Mouse (Mus musculus) right cerebral cortex, postnatal 10 days (tissue): ENCODE data around the gene Ubr1.
"Not testable (repeated sequence)": the region's sequence is repeated elsewhere in the genome, so short reads cannot be mapped to it uniquely, and the experiment has no call there.

Experiments
- DNase-seq, 2 experiments: peaks; one replicate each; pipeline ENCODE4 v3.0.0; 2021; ENCODE audit warnings: low spot score in 2 of 2

Ubr1 gene

DNA sequence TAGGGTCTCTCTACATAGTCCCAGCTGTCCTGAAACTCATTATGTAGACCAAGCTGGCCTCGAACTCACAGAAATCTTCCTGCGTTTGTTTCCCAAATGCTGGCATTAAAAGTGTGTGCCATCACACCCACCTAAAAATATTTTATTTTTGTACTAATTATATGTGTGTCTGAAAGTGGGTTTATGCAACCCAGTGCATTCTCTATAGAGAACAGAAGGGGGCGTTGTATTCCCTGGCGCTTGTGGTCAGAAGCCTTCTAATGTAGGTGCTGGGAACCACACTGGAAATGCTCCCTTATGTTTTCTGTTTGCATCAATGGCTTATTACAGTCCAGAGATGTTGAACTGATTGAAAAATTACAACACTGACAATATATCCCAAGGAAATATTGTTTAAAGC is 5.8 kb upstream of the Ubr1 start:
- no peak for DNase-seq

GRCm38 (mm10) chr2:120972964-120973363 is 2.4 kb upstream of the Ubr1 start:
- no peak for DNase-seq

DNA sequence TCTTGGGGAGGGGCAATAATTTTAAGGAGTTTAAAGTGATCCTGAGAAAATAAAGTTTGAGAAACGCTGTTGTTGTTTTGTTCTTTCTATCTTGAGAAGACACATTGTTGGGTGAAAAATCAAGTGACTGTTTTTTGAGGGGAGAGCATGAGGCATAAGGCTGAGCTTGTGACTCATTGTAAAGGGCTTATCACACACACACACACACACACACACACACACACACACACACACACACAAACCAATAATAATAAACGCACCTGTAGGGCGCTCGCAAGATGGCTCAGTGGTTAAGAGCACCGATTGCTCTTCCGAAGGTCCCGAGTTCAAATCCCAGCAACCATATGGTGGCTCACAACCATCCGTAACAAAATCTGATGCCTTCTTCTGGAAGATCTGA is 1.7 kb upstream of the Ubr1 start:
- DNase-seq: not testable (repeated sequence)

GRCm38 (mm10) chr2:120971766-120972165 is 1.3 kb upstream of the Ubr1 start:
- no peak for DNase-seq

GRCm38 (mm10) chr2:120970045-120970539 is 423 bp downstream of the Ubr1 start:
- peak in 1 of 2 experiments; percentile 25 for DNase-seq

DNA sequence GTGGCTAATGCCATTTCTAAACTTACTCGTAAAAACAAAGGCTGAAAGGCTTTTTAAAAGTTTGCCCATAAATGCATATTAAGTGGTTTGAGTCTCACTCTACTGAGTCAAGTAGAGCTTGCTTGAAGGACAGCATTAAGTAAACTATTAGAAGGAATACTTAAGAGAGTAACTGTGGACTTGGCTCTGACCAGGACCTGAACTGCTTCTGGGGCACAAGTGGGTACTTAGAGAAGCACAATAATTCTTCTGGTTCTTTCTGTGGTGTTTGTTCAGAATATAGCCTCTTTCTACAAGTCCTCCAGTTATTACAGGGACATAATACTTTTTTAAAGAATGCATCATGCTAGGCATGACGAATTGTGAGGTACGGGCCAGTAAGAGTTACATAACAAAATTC is 5.0 kb downstream of the Ubr1 start:
- DNase-seq: no peak

DNA sequence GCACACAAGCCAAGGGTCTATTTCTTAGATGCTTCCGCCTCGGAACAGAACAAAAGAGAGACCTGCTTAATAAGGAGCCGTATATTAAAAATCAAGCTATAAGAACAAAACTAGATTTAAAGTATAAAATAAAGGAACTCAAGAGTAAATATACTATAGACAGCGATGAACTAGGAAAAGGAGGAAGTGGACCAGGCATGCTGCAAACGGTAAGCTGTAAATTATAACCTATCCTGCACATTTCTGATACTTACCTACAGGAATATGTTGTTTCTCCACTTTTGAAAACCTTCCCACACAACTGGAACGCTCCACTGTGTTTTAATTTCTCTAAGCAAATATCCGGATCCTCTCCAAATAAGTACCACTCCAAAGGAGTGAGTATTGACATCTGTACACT is 7.4 kb downstream of the Ubr1 start:
- DNase-seq: no peak

DNA sequence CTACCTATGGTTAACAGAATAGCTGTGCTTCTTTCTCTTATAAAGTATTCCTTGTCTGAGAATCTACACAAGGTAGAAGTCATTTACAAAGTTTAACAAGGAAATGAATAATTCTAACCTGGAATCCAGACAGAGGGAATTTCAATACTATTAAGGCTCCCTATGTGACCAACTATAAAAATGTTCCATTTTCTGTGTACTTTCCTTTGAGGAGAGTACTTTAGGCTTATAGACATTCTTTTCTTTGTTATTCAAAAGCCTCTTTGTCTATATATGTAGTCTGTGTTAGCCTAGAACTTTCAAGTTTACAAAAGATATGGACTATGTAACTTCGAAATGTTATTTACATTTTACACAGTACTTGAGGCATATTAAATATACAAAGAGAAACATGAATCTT is 10.3 kb downstream of the Ubr1 start:
- no peak for DNase-seq

- no peak for DNase-seq
Observed at GRCm38 (mm10) chr2:120959827-120960226, 10.7 kb downstream of the Ubr1 start.

- no peak for DNase-seq
Observed at GRCm38 (mm10) chr2:120959363-120959762, 11.2 kb downstream of the Ubr1 start.

GRCm38 (mm10) chr2:120952176-120952938 is 18.2 kb downstream of the Ubr1 start:
- DNase-seq: no peak

DNA sequence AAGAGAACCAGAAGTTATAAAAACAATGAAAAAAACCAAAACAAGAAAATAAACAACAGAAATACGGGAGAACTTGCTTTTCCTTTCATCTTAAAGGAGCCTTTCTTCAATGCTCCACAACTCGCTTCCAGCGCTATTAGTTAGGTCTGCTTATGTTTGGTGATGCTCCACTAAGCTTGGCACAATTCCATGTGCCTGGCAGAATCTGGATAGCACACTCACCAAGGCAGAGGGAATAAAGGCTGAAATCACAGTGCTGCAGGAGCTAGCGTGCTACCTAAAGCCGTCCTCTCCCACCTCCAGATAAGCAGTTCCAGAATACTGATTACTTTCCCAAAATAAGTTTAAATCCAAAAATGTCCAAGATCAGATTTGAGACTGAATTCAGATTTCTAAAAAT is 19.3 kb downstream of the Ubr1 start:
- peak; percentile 48 to 59 for DNase-seq

DNA sequence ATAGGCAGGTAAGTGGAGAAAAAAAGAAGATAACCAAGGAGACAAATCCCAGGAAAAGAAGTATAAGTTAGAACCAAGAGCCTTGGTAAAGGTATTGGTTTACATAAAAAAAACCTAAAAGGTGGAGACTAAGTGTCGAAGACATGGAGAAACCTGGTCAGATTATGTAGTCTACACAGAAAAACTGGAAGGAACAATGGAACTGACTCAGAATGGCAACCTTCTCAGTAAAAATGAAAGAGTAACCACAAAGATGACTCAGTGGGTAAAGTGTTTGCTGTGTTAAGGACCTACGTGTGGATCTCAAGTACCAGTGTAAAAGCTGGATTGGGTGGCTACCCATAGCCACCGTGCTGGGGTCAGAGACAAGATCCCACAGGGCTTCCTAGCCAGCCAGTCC is 37.5 kb downstream of the Ubr1 start:
- DNase-seq: no peak

- DNase-seq: no peak
Observed at GRCm38 (mm10) chr2:120909556-120909955, 61.0 kb downstream of the Ubr1 start.

DNA sequence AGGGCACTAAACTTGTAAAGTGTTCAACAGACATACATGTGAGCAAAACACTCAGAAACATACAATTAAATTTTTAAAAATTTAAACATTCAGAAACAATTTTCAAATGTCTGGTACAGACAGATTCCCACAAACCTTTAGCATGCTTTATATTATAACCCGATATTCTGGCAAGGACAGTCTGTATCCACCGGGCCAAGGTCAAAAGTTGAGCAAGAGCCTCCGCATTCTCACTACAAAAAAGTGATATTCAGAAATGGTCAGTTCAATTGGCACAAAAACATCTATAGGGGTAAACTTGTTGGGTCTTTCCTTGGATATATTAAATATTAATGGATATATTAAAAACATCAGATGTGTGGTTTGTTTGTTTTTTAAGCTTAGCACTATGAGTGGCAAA is 74.2 kb downstream of the Ubr1 start:
- no peak for DNase-seq

- DNase-seq: no peak
Observed at GRCm38 (mm10) chr2:120887601-120888000, 82.9 kb downstream of the Ubr1 start.

- DNase-seq: no peak
Observed at GRCm38 (mm10) chr2:120873192-120873591, 97.3 kb downstream of the Ubr1 start.

- no peak for DNase-seq
Observed at GRCm38 (mm10) chr2:120871447-120872336, 98.8 kb downstream of the Ubr1 start.

- no peak for DNase-seq
Observed at GRCm38 (mm10) chr2:120867336-120867735, 103.2 kb downstream of the Ubr1 start.

DNA sequence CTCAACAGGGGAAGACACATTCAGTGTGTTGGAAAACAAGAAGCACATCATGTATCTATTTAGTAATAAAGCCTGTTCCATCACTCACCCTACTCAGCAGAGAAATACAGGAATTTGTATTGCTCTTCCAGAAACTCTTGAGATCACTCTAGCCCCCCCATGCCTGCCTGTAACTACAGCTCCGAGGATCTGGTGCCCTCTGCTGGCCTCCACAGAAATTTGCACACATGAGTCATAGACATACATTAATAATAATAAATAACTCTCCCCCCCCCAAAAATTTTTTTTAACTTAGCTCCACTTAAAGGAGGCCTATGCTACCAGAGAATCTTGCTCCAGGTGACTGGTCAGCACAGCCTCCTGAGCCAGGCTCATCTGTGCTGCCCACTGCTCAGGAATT is 104.0 kb downstream of the Ubr1 start:
- peak; percentile 44 to 53 for DNase-seq

DNA sequence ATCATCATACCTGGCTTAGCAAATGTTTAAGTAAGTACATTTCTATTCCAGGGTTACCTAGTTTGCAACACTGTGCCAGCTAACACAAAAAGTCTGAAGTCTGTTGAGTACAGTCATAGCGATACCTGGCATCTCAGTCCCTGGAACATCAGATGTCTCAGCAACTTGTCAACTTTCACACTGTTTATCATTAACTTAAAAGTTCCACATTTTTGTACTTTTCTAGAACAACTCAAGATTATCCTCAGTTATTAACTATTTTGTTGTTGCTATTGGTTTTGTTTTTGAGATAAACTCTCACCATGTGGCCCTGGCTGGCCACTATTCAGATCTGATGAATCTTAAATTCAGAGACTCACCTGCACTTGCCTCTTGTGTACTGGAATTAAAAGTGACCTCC is 107.1 kb downstream of the Ubr1 start:
- DNase-seq: no peak

DNA sequence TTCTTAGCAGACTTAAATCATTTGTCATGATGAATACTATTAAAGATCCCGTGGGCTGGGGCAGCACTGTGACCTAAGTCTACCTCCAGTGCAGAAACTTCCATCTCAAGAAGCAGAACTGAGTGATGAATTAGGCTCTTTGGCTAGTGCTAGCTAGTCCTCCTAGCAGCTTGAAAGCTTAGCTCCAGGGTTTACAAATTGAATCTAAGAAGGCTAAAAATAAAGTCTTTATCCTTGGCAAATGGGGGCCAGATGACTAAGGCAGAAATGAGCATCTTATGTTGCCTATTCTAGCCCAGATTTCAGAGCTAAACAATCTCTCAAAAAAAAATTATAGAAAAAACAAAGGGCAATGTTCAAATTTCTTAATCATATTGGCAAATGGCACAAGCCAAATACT is 109.8 kb downstream of the Ubr1 start:
- DNase-seq: no peak

DNA sequence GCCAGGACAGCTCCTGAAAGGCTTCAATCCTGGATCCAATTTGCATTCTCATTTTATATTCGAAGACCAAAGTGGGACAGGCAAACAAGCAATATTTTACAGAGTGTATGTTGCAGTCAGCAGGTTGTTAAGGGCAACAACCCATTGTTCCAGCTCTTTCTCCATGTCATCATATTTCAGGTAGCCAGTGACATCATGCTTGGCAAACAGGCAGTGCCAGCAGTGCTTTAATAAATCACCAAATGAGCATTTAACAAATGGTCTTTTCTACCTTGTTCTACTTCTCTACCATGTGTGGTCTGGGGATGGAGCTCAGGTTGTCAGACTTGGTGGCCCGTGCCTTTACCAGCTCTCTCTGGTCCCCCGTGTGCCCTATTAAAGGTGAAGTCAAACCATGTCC is 112.4 kb downstream of the Ubr1 start:
- no peak for DNase-seq
